Mouse (Mus musculus) effector memory CD4-positive, alpha-beta T cell, adult 7 months (primary cell): ENCODE data around the gene Cc2d2a. TPM values are rescaled to one million over a fixed set of nuclear protein-coding genes. Genes with fewer than 3 reads are reported as not detected.

ENCODE experiments used
- polyA plus RNA-seq: library from polyadenylated mRNA; unstranded; fragments of 100-300 nt; shearing (Covaris generic); gene quantifications from one replicate; pipeline ENCODE4 v1.2.1, GENCODE M21; 2017

The Cc2d2a gene
- polyA plus RNA-seq = not detected

DNA sequence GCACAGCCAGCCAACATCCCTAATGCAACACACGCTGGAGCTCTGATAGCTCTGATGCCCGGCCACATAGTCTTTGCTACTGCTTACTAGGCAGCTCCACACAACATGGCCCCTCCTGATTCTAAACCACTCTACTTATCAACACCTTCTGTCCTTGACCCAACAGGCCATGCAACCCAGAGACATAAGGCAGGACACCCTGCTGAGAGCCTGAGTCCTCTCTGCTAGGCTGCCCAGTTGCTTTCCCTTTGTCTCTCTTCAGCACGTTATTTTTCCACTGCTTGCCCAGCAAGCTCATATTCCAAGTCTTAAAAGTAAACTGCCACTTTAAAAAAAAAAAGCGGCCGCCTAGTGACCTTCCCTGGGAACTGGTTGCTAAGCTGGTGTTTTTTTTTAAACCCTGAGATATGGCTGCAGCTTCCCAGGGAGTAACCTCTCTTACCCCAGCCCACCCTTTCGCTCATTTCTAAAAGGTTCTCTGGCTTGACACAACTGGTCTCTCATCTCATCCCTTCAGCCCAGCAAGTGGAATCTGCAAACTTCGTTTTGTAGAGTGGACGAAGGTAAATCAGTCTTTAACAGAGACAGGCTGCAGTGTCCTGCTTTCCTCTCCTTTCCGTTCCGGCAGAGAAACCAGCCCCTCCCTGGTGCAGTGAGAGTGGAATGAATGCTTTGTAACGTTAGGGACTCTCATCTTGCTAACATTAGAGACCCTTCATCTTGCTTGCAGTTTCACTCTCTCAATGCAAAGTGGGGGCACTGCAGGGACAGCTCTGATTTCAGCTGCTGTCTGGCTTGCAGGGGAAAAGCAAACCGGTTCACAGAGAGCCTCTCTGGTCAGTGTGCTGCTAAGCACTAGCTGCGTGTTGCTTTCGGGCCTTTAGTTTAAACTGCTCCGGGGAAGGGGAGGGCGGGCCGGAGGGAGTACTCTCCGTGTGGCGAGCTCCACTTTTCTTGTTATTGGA is at the start of gene Cc2d2a:
Gene Cc2d2a, plus strand, starts transcription at position 350 of the 965 bp plus-strand sequence.

Other genes with a start within 250 kb of the Cc2d2a start
- not detected for gene C1qtnf7, start 146.8 kb upstream of the Cc2d2a start, polyA plus RNA-seq
- not detected for gene Bst1, start 156.5 kb downstream of the Cc2d2a start, polyA plus RNA-seq
- 63.5 TPM for gene Fbxl5, start 159.3 kb downstream of the Cc2d2a start, polyA plus RNA-seq
- 5.7 TPM for gene Cd38, start 206.2 kb downstream of the Cc2d2a start, polyA plus RNA-seq